ENCODE assay signal across 8 mouse cellular contexts in genomic region chr11:69098762-69099091, GRCm38 (mm10). TPM values are rescaled to one million over a fixed set of nuclear protein-coding genes. Genes with fewer than 3 reads are reported as not detected.
DNase-seq lines count a peak whose midpoint lies in the region; ATAC-seq and TF ChIP-seq lines count a peak whose summit lies in the region.

No protein-coding gene starts in this region.

- H3K4me1 ChIP-seq in brown adipose tissue, adult 24 weeks (ENCODE audit: control insufficient read depth, insufficient read depth, insufficient read length, low read length) = peaks cover 6% of the 10 kb centered on the region
- H3K4me1 ChIP-seq in forebrain, embryonic 10.5 days = peaks cover 71% of the 10 kb centered on the region
- H3K4me1 ChIP-seq in heart, embryonic 15.5 days (replicated peaks) = peaks cover 48% of the 10 kb centered on the region
- peaks cover 72% of the 10 kb centered on the region for H3K4me1 ChIP-seq in liver, embryonic 15.5 days (replicated peaks)
- H3K4me1 ChIP-seq in neural tube, embryonic 11.5 days (ENCODE audit: control insufficient read depth, insufficient read depth, low read length) = peaks cover 41% of the 10 kb centered on the region
- peaks cover 38% of the 10 kb centered on the region for H3K4me1 ChIP-seq in stomach, embryonic 16.5 days (ENCODE audit: control insufficient read depth, insufficient read depth, low read length)

- H3K36me3 ChIP-seq in C2C12 (ENCODE audit: control insufficient read depth, insufficient read depth) = peaks cover 25% of the 10 kb centered on the region
- peaks cover 33% of the 10 kb centered on the region for H3K36me3 ChIP-seq in forebrain, embryonic 10.5 days (replicated peaks)
- peaks cover 34% of the 10 kb centered on the region for H3K36me3 ChIP-seq in heart, embryonic 15.5 days
- peaks cover 35% of the 10 kb centered on the region for H3K36me3 ChIP-seq in liver, embryonic 15.5 days (replicated peaks)
- peaks cover 12% of the 10 kb centered on the region for H3K36me3 ChIP-seq in neural tube, embryonic 11.5 days (ENCODE audit: control insufficient read depth, insufficient read depth, low read length)
- H3K36me3 ChIP-seq in stomach, embryonic 16.5 days (ENCODE audit: control insufficient read depth, insufficient read depth, low read length) = peaks cover 19% of the 10 kb centered on the region; the same call in 1 of the 2 replicates

- H3K79me2 ChIP-seq in C2C12 (ENCODE audit: control insufficient read depth, insufficient read depth) = peaks cover 25% of the 10 kb centered on the region

- peaks cover 3% of the 10 kb centered on the region for H3K79me3 ChIP-seq in C2C12 (ENCODE audit: low read depth)

- H3K4me2 ChIP-seq in heart, embryonic 15.5 days = peak overlapping the region; percentile 83
- H3K4me2 ChIP-seq in liver, embryonic 15.5 days = peak overlapping the region; percentile 94
- peak overlapping the region; percentile 89 for H3K4me2 ChIP-seq in neural tube, embryonic 11.5 days (ENCODE audit: low read depth)
- peak overlapping the region; percentile 96 for H3K4me2 ChIP-seq in stomach, embryonic 16.5 days (ENCODE audit: low read depth, low read length)

- H3K9ac ChIP-seq in heart, embryonic 15.5 days = peak overlapping the region; percentile 63
- peak overlapping the region; percentile 70 for H3K9ac ChIP-seq in liver, embryonic 15.5 days
- peak overlapping the region; percentile 64 for H3K9ac ChIP-seq in neural tube, embryonic 11.5 days (ENCODE audit: low read length)
- H3K9ac ChIP-seq in stomach, embryonic 16.5 days (ENCODE audit: low read length) = peak overlapping the region; percentile 81

- no peaks in the 10 kb centered on the region for H3K27me3 ChIP-seq in C2C12 (ENCODE audit: control insufficient read depth, insufficient read depth, insufficient read length)
- no peaks in the 10 kb centered on the region for H3K27me3 ChIP-seq in forebrain, embryonic 10.5 days (ENCODE audit: poor library complexity, severe bottlenecking)
- no peaks in the 10 kb centered on the region for H3K27me3 ChIP-seq in heart, embryonic 15.5 days
- no peaks in the 10 kb centered on the region for H3K27me3 ChIP-seq in liver, embryonic 15.5 days
- no peaks in the 10 kb centered on the region for H3K27me3 ChIP-seq in neural tube, embryonic 11.5 days (ENCODE audit: control insufficient read depth, insufficient read depth, low read length)
- H3K27me3 ChIP-seq in stomach, embryonic 16.5 days (ENCODE audit: control insufficient read depth, insufficient read depth, low read length) = no peaks in the 10 kb centered on the region

- peak overlapping the region; percentile 25 for H3ac ChIP-seq in C2C12 (ENCODE audit: control insufficient read depth, insufficient read length, low read depth)

- H3K9me3 ChIP-seq in forebrain, embryonic 10.5 days = no peaks in the 10 kb centered on the region
- H3K9me3 ChIP-seq in heart, embryonic 15.5 days (replicated peaks) = no peaks in the 10 kb centered on the region
- no peaks in the 10 kb centered on the region for H3K9me3 ChIP-seq in liver, embryonic 15.5 days (replicated peaks)
- H3K9me3 ChIP-seq in neural tube, embryonic 11.5 days (ENCODE audit: control insufficient read depth, low read length) = no peaks in the 10 kb centered on the region
- H3K9me3 ChIP-seq in stomach, embryonic 16.5 days (replicated peaks; ENCODE audit: control insufficient read depth, low read length) = no peaks in the 10 kb centered on the region

- peak; percentile 92 for DNase-seq in forebrain, embryonic 10.5 days (ENCODE audit: extremely low spot score, low spot score)
- peak; percentile 99 for DNase-seq in kidney, postnatal 36 days
- DNase-seq in neural tube, embryonic 11.5 days (ENCODE audit: low spot score) = peak; percentile 92

- peak; percentile 2 for ATAC-seq in heart, embryonic 15.5 days (replicated peaks; ENCODE audit: insufficient number of reproducible peaks, insufficient read depth, low FRiP score, low read depth)
- peak; percentile 34 for ATAC-seq in liver, embryonic 15.5 days (ENCODE audit: insufficient read depth)
- peak; percentile 46 for ATAC-seq in neural tube, embryonic 11.5 days (ENCODE audit: insufficient read depth, low FRiP score, low TSS enrichment)
- peak; percentile 15 for ATAC-seq in stomach, embryonic 16.5 days (ENCODE audit: insufficient read depth, low FRiP score)

- TF ChIP-seq CTCF in C2C12 (IDR thresholded peaks at IDR 0.05; ENCODE audit: control insufficient read depth, insufficient read depth, insufficient read length) = no peak

- under 1% methylated on average over 19 of the region's 19 CpGs for WGBS in forebrain, embryonic 10.5 days
- WGBS in heart, embryonic 15.5 days = 0% methylated on average over 19 of the region's 19 CpGs
- WGBS in liver, embryonic 15.5 days (ENCODE audit: insufficient replicate concordance) = under 1% methylated on average over 19 of the region's 19 CpGs
- WGBS in neural tube, embryonic 11.5 days = under 1% methylated on average over 19 of the region's 19 CpGs
- WGBS in stomach, embryonic 16.5 days = under 1% methylated on average over 19 of the region's 19 CpGs

- H3K4me3 ChIP-seq in C2C12 (ENCODE audit: insufficient read depth, poor library complexity, severe bottlenecking) = peak overlapping the region; percentile 39
- peak overlapping the region; percentile 65 for H3K4me3 ChIP-seq in brown adipose tissue, adult 24 weeks (ENCODE audit: insufficient read depth, low read depth, low read length)
- H3K4me3 ChIP-seq in forebrain, embryonic 10.5 days = peak overlapping the region; percentile 65
- H3K4me3 ChIP-seq in heart, embryonic 15.5 days = peak overlapping the region; percentile 73
- peak overlapping the region; percentile 67 for H3K4me3 ChIP-seq in liver, embryonic 15.5 days (replicated peaks)
- peak overlapping the region; percentile 51 for H3K4me3 ChIP-seq in neural tube, embryonic 11.5 days (ENCODE audit: low read depth, low read length)
- peak overlapping the region; percentile 57 for H3K4me3 ChIP-seq in stomach, embryonic 16.5 days (replicated peaks; ENCODE audit: low read length)

- H3K27ac ChIP-seq in brown adipose tissue, adult 24 weeks (replicated peaks; ENCODE audit: low read depth, low read length) = peak overlapping the region; percentile 100
- H3K27ac ChIP-seq in forebrain, embryonic 10.5 days = peak overlapping the region; percentile 86
- peak overlapping the region; percentile 99 for H3K27ac ChIP-seq in heart, embryonic 15.5 days
- peak overlapping the region; percentile 94 for H3K27ac ChIP-seq in liver, embryonic 15.5 days (replicated peaks)
- peak overlapping the region; percentile 51 for H3K27ac ChIP-seq in neural tube, embryonic 11.5 days (ENCODE audit: low read depth, low read length)
- peak overlapping the region; percentile 96 for H3K27ac ChIP-seq in stomach, embryonic 16.5 days (ENCODE audit: low read length)

RNA-seq across cellular contexts. Expression of gene Per1, which starts 3.7 kb away (rescaled TPM):
- polyA plus RNA-seq in C2C12 (2012; fragmentation: generic; extraction: Trizol) = 4.5 TPM
- polyA plus RNA-seq in brown adipose tissue, adult 24 weeks (2012; ENCODE audit: insufficient read depth, insufficient read length, missing spikeins) = 7.9 and 15.6 TPM in 2 replicates
- 7.3 and 9.0 TPM in 2 replicates for polyA plus RNA-seq in forebrain, embryonic 10.5 days (2016; fragmentation: Nextera tagmentation; extraction: Ambion mirVana)
- polyA plus RNA-seq in heart, embryonic 15.5 days (2015; fragmentation: Nextera tagmentation; extraction: Ambion mirVana) = 16.1 and 25.2 TPM in 2 replicates
- 6.4 and 7.6 TPM in 2 replicates for polyA plus RNA-seq in liver, embryonic 15.5 days (2015; fragmentation: Nextera tagmentation; extraction: Ambion mirVana)
- polyA plus RNA-seq in neural tube, embryonic 11.5 days (2014; fragmentation: Nextera tagmentation; extraction: Ambion mirVana) = 10.7 and 10.9 TPM in 2 replicates
- 21.8 and 22.3 TPM in 2 replicates for polyA plus RNA-seq in stomach, embryonic 16.5 days (2015; fragmentation: Nextera tagmentation; extraction: Ambion mirVana)

RNA-seq across cellular contexts. Expression of gene Vamp2, which starts 10.4 kb away (rescaled TPM):
- 20.9 TPM for polyA plus RNA-seq in C2C12 (2012; fragmentation: generic; extraction: Trizol)
- 42.0 and 54.9 TPM in 2 replicates for polyA plus RNA-seq in brown adipose tissue, adult 24 weeks (2012; ENCODE audit: insufficient read depth, insufficient read length, missing spikeins)
- polyA plus RNA-seq in forebrain, embryonic 10.5 days (2016; fragmentation: Nextera tagmentation; extraction: Ambion mirVana) = 51.3 and 57.6 TPM in 2 replicates
- polyA plus RNA-seq in heart, embryonic 15.5 days (2015; fragmentation: Nextera tagmentation; extraction: Ambion mirVana) = 82.2 and 96.4 TPM in 2 replicates
- polyA plus RNA-seq in liver, embryonic 15.5 days (2015; fragmentation: Nextera tagmentation; extraction: Ambion mirVana) = 14.9 and 19.6 TPM in 2 replicates
- 112 TPM in 2 replicates for polyA plus RNA-seq in neural tube, embryonic 11.5 days (2014; fragmentation: Nextera tagmentation; extraction: Ambion mirVana)
- polyA plus RNA-seq in stomach, embryonic 16.5 days (2015; fragmentation: Nextera tagmentation; extraction: Ambion mirVana) = 79.9 and 88.5 TPM in 2 replicates

RNA-seq across cellular contexts. Expression of gene Hes7, which starts 21.5 kb away (rescaled TPM):
- 0.06 TPM for polyA plus RNA-seq in C2C12 (2012; fragmentation: generic; extraction: Trizol)
- not detected in 2 replicates for polyA plus RNA-seq in brown adipose tissue, adult 24 weeks (2012; ENCODE audit: insufficient read depth, insufficient read length, missing spikeins)
- 0.16 and 0.17 TPM in 2 replicates for polyA plus RNA-seq in forebrain, embryonic 10.5 days (2016; fragmentation: Nextera tagmentation; extraction: Ambion mirVana)
- polyA plus RNA-seq in heart, embryonic 15.5 days (2015; fragmentation: Nextera tagmentation; extraction: Ambion mirVana) = 0.52 and 0.57 TPM in 2 replicates
- 0.12 and 0.18 TPM in 2 replicates for polyA plus RNA-seq in liver, embryonic 15.5 days (2015; fragmentation: Nextera tagmentation; extraction: Ambion mirVana)
- 0.33 TPM in 1 of 2 replicates, not detected in the other for polyA plus RNA-seq in neural tube, embryonic 11.5 days (2014; fragmentation: Nextera tagmentation; extraction: Ambion mirVana)
- 0.40 and 0.69 TPM in 2 replicates for polyA plus RNA-seq in stomach, embryonic 16.5 days (2015; fragmentation: Nextera tagmentation; extraction: Ambion mirVana)

RNA-seq across cellular contexts. Expression of gene 9130213A22Rik, which starts 23.7 kb away (rescaled TPM):
- 0.21 TPM for polyA plus RNA-seq in C2C12 (2012; fragmentation: generic; extraction: Trizol)
- polyA plus RNA-seq in brown adipose tissue, adult 24 weeks (2012; ENCODE audit: insufficient read depth, insufficient read length, missing spikeins) = 0.87 TPM in 1 of 2 replicates, not detected in the other
- 0.11 and 0.16 TPM in 2 replicates for polyA plus RNA-seq in forebrain, embryonic 10.5 days (2016; fragmentation: Nextera tagmentation; extraction: Ambion mirVana)
- 0.51 and 0.60 TPM in 2 replicates for polyA plus RNA-seq in heart, embryonic 15.5 days (2015; fragmentation: Nextera tagmentation; extraction: Ambion mirVana)
- 0.07 TPM in 1 of 2 replicates, not detected in the other for polyA plus RNA-seq in liver, embryonic 15.5 days (2015; fragmentation: Nextera tagmentation; extraction: Ambion mirVana)
- polyA plus RNA-seq in neural tube, embryonic 11.5 days (2014; fragmentation: Nextera tagmentation; extraction: Ambion mirVana) = 0.24 TPM in 1 of 2 replicates, not detected in the other
- 0.27 and 0.61 TPM in 2 replicates for polyA plus RNA-seq in stomach, embryonic 16.5 days (2015; fragmentation: Nextera tagmentation; extraction: Ambion mirVana)

RNA-seq across cellular contexts. Expression of gene Aloxe3, which starts 27.0 kb away (rescaled TPM):
- polyA plus RNA-seq in C2C12 (2012; fragmentation: generic; extraction: Trizol) = 0.14 TPM
- not detected in 2 replicates for polyA plus RNA-seq in brown adipose tissue, adult 24 weeks (2012; ENCODE audit: insufficient read depth, insufficient read length, missing spikeins)
- 0.26 and 0.28 TPM in 2 replicates for polyA plus RNA-seq in forebrain, embryonic 10.5 days (2016; fragmentation: Nextera tagmentation; extraction: Ambion mirVana)
- 0.18 and 0.37 TPM in 2 replicates for polyA plus RNA-seq in heart, embryonic 15.5 days (2015; fragmentation: Nextera tagmentation; extraction: Ambion mirVana)
- 0.13 TPM in 1 of 2 replicates, not detected in the other for polyA plus RNA-seq in liver, embryonic 15.5 days (2015; fragmentation: Nextera tagmentation; extraction: Ambion mirVana)
- polyA plus RNA-seq in neural tube, embryonic 11.5 days (2014; fragmentation: Nextera tagmentation; extraction: Ambion mirVana) = 0.08 and 0.66 TPM in 2 replicates
- polyA plus RNA-seq in stomach, embryonic 16.5 days (2015; fragmentation: Nextera tagmentation; extraction: Ambion mirVana) = 2.0 and 5.4 TPM in 2 replicates

Comparison
In these comparisons a context has a peak if more than half of its experiments do, and no peak if none do; other contexts are left out.
1. Peak in every context shown above with its lines: DNase-seq, ATAC-seq, H3K4me3 ChIP-seq and H3K27ac ChIP-seq.